Mouse (Mus musculus): ENCODE data around the gene Mcrip1.
A peak's percentile ranks its signal among the peaks of the same experiment; 100 is the strongest.

The Mcrip1 gene

GRCm38 (mm10) chr11:120577211-120578023, 27.9 kb upstream of the Mcrip1 start:
- Histone ChIP-seq H3K36me3 (ENCODE audit: insufficient read depth, low read length) (peaks cover 48% of the 10 kb centered on the region), H3K4me1 (replicated peaks; ENCODE audit: low read depth, low read length) (peaks cover 64% of the 10 kb centered on the region), H3K4me3 (replicated peaks; ENCODE audit: low read length) (no peak overlapping the region), H3K9me3 (ENCODE audit: low read length) (no peaks in the 10 kb centered on the region), H3K27me3 (ENCODE audit: insufficient read depth, low read length) (no peaks in the 10 kb centered on the region)
- no peak for TF ChIP-seq POU5F1 (IDR thresholded peaks at IDR 0.05; ENCODE audit: borderline replicate concordance, low read length)
- TF ChIP-seq CTCF (conservative IDR thresholded peaks at IDR 0.05; ENCODE audit: low read length): peak; percentile 48
- no peak for TF ChIP-seq NANOG (IDR thresholded peaks at IDR 0.05; ENCODE audit: borderline replicate concordance, low read length)

GRCm38 (mm10) chr11:120576365-120576981, 26.9 kb upstream of the Mcrip1 start:
- Histone ChIP-seq H3K36me3 (ENCODE audit: insufficient read depth, low read length) (peaks cover 52% of the 10 kb centered on the region), H3K27me3 (ENCODE audit: insufficient read depth, low read length) (no peaks in the 10 kb centered on the region), H3K4me3 (replicated peaks; ENCODE audit: low read length) (no peak overlapping the region), H3K4me1 (replicated peaks; ENCODE audit: low read depth, low read length) (peaks cover 65% of the 10 kb centered on the region), H3K9me3 (ENCODE audit: low read length) (no peaks in the 10 kb centered on the region)
- TF ChIP-seq NANOG (IDR thresholded peaks at IDR 0.05; ENCODE audit: borderline replicate concordance, low read length) (no peak), CTCF (conservative IDR thresholded peaks at IDR 0.05; ENCODE audit: low read length) (no peak), POU5F1 (IDR thresholded peaks at IDR 0.05; ENCODE audit: borderline replicate concordance, low read length) (no peak)

- H3K4me3 ChIP-seq (replicated peaks; ENCODE audit: low read length): no peak overlapping the region
- H3K27me3 ChIP-seq (ENCODE audit: insufficient read depth, low read length): no peaks in the 10 kb centered on the region
- H3K4me1 ChIP-seq (replicated peaks; ENCODE audit: low read depth, low read length): peaks cover 71% of the 10 kb centered on the region
- no peaks in the 10 kb centered on the region for H3K9me3 ChIP-seq (ENCODE audit: low read length)
- peaks cover 58% of the 10 kb centered on the region for H3K36me3 ChIP-seq (ENCODE audit: insufficient read depth, low read length)
- TF ChIP-seq NANOG (IDR thresholded peaks at IDR 0.05; ENCODE audit: borderline replicate concordance, low read length) (no peak), CTCF (conservative IDR thresholded peaks at IDR 0.05; ENCODE audit: low read length) (no peak), POU5F1 (IDR thresholded peaks at IDR 0.05; ENCODE audit: borderline replicate concordance, low read length) (no peak)
Measured at GRCm38 (mm10) chr11:120575940-120576339, 26.4 kb upstream of the Mcrip1 start.

- H3K27me3 ChIP-seq (ENCODE audit: insufficient read depth, low read length): no peaks in the 10 kb centered on the region
- H3K36me3 ChIP-seq (ENCODE audit: insufficient read depth, low read length): peaks cover 60% of the 10 kb centered on the region
- H3K4me1 ChIP-seq (replicated peaks; ENCODE audit: low read depth, low read length): peaks cover 71% of the 10 kb centered on the region
- no peaks in the 10 kb centered on the region for H3K9me3 ChIP-seq (ENCODE audit: low read length)
- no peak for TF ChIP-seq CTCF (conservative IDR thresholded peaks at IDR 0.05; ENCODE audit: low read length)
- TF ChIP-seq POU5F1 (IDR thresholded peaks at IDR 0.05; ENCODE audit: borderline replicate concordance, low read length): no peak
- TF ChIP-seq NANOG (IDR thresholded peaks at IDR 0.05; ENCODE audit: borderline replicate concordance, low read length): no peak
- no peak overlapping the region; the same call in 1 of the 2 replicates for H3K4me3 ChIP-seq (replicated peaks; ENCODE audit: low read length)
Measured at GRCm38 (mm10) chr11:120575046-120575445, 25.5 kb upstream of the Mcrip1 start.

- no peak for TF ChIP-seq NANOG (IDR thresholded peaks at IDR 0.05; ENCODE audit: borderline replicate concordance, low read length)
- no peak for TF ChIP-seq CTCF (conservative IDR thresholded peaks at IDR 0.05; ENCODE audit: low read length)
- no peak for TF ChIP-seq POU5F1 (IDR thresholded peaks at IDR 0.05; ENCODE audit: borderline replicate concordance, low read length)
Measured at GRCm38 (mm10) chr11:120574278-120574600, 24.7 kb upstream of the Mcrip1 start.

GRCm38 (mm10) chr11:120573585-120574277, 24.2 kb upstream of the Mcrip1 start:
- Histone ChIP-seq H3K4me1 (replicated peaks; ENCODE audit: low read depth, low read length) (peaks cover 61% of the 10 kb centered on the region), H3K9me3 (ENCODE audit: low read length) (no peaks in the 10 kb centered on the region), H3K27me3 (ENCODE audit: insufficient read depth, low read length) (no peaks in the 10 kb centered on the region), H3K4me3 (replicated peaks; ENCODE audit: low read length) (peak overlapping the region; percentile 99), H3K36me3 (ENCODE audit: insufficient read depth, low read length) (peaks cover 60% of the 10 kb centered on the region)
- TF ChIP-seq NANOG (IDR thresholded peaks at IDR 0.05; ENCODE audit: borderline replicate concordance, low read length): no peak
- TF ChIP-seq POU5F1 (IDR thresholded peaks at IDR 0.05; ENCODE audit: borderline replicate concordance, low read length): no peak
- no peak for TF ChIP-seq CTCF (conservative IDR thresholded peaks at IDR 0.05; ENCODE audit: low read length)

More at GRCm38 (mm10) chr11:120574278-120574600, 24.7 kb upstream of the Mcrip1 start:
- H3K4me3 ChIP-seq (replicated peaks; ENCODE audit: low read length): peak overlapping the region; percentile 99
- no peaks in the 10 kb centered on the region for H3K27me3 ChIP-seq (ENCODE audit: insufficient read depth, low read length)
- peaks cover 66% of the 10 kb centered on the region for H3K4me1 ChIP-seq (replicated peaks; ENCODE audit: low read depth, low read length)
- H3K36me3 ChIP-seq (ENCODE audit: insufficient read depth, low read length): peaks cover 60% of the 10 kb centered on the region
- H3K9me3 ChIP-seq (ENCODE audit: low read length): no peaks in the 10 kb centered on the region

- H3K27me3 ChIP-seq (ENCODE audit: insufficient read depth, low read length): no peaks in the 10 kb centered on the region
- H3K4me3 ChIP-seq (replicated peaks; ENCODE audit: low read length): peak within 1 kb of the TSS; percentile 99
- peaks cover 54% of the 10 kb centered on the region for H3K4me1 ChIP-seq (replicated peaks; ENCODE audit: low read depth, low read length)
- H3K9me3 ChIP-seq (ENCODE audit: low read length): no peaks in the 10 kb centered on the region
- TF ChIP-seq CTCF (conservative IDR thresholded peaks at IDR 0.05; ENCODE audit: low read length): no peak
- H3K36me3 ChIP-seq (ENCODE audit: insufficient read depth, low read length): peaks cover 60% of the 10 kb centered on the region
Measured at GRCm38 (mm10) chr11:120572752-120573584, 23.4 kb upstream of the Mcrip1 start, which contains the start of gene P4hb. TSS of gene P4hb (minus strand) at chr11:120573253.

- TF ChIP-seq CTCF (conservative IDR thresholded peaks at IDR 0.05; ENCODE audit: low read length) (no peak), POU5F1 (IDR thresholded peaks at IDR 0.05; ENCODE audit: borderline replicate concordance, low read length) (no peak)
- Histone ChIP-seq H3K9me3 (ENCODE audit: low read length) (no peaks in the 10 kb centered on the region), H3K4me1 (replicated peaks; ENCODE audit: low read depth, low read length) (peaks cover 48% of the 10 kb centered on the region), H3K4me3 (replicated peaks; ENCODE audit: low read length) (peak overlapping the region; percentile 99), H3K27me3 (ENCODE audit: insufficient read depth, low read length) (no peaks in the 10 kb centered on the region), H3K36me3 (ENCODE audit: insufficient read depth, low read length) (peaks cover 60% of the 10 kb centered on the region)
Measured at GRCm38 (mm10) chr11:120572417-120572751, 22.9 kb upstream of the Mcrip1 start.

All from E14TG2a.4 (cell line).